Mouse (Mus musculus) cortical plate, adult 2 months (tissue): ENCODE results near the gene Ddrgk1.

Experiments used
- CTCF ChIP-seq: fragments of 200-500 bp; IDR thresholded peaks from 2 replicates; pipeline ENCODE4 v1.5.1; 2011; ENCODE audit warnings: mild to moderate bottlenecking, control low read depth, low read length; ENCODE audit not compliant: insufficient read depth; ENCODE audit errors: extremely low read depth
- POLR2A ChIP-seq: fragments of 200-500 bp; IDR thresholded peaks from 2 replicates; pipeline ENCODE4 v1.6.1; 2011; ENCODE audit warnings: mild to moderate bottlenecking, low read length, control low read depth; ENCODE audit not compliant: insufficient read depth; ENCODE audit errors: extremely low read depth

GRCm38 (mm10) chr2:130634739-130635411, 29.6 kb downstream of the Ddrgk1 start:
- no peak for TF ChIP-seq POLR2A
- no peak for TF ChIP-seq CTCF
